Mouse (Mus musculus) small intestine, adult 10 weeks (tissue): ENCODE data around the gene Sbno1. TPM values are rescaled to one million over a fixed set of nuclear protein-coding genes. Genes with fewer than 3 reads are reported as not detected.

Experiments
- polyA plus RNA-seq: library from polyadenylated mRNA; stranded (reverse); fragments of 350-450 nt; fragmentation: Illumina TruSeq; extraction: RNeasy Lipid Tissue Mini Kit (QIAGEN cat#74804); gene quantifications from one replicate; pipeline ENCODE4 v1.2.3, GENCODE M21; 2014; ENCODE audit warnings: low replicate concordance

The Sbno1 gene
- 76.9 TPM for polyA plus RNA-seq

GRCm38 (mm10) chr5:124425412-124426259, at the start of gene Sbno1:
Sbno1 (minus strand) TSS chr5:124426001.

DNA sequence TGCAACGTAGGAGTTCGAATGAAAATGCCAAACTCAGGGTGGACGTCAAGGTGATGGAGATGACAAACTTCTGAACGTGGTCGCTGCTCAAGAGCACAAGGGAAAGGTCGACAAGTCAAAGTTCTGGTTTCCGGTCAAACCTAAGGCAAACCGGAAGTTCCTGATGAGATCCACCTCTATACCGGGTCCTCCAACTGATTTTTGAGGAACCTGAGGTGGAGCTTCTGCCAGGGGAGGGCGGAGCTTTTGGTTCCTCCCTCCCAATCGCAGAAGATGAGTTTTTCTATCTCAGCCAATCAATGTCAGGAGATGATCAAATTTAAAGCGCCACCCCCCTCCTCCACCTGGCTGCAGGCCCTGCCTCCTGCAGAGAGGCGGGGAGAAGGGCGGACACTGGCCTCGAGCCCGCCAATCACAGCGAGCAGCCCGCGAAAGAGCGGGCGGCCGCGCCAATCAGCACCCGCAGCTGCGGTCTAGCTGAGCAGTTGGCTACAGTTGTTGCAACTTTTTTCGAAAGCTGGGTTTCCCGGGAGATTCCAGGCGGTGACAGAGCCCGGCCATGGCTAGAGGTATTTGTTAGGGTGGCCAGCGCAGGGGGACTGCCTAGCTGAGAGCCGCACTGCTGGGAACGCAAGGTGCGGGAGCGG, 13.8 kb upstream of the Sbno1 start, which contains the start of gene Kmt5a:
Kmt5a (plus strand) TSS at position 484 of the 647 bp plus-strand sequence.

GRCm38 (mm10) chr5:124362982-124363381, 62.8 kb downstream of the Sbno1 start, which contains the start of gene Cdk2ap1:
Cdk2ap1 (minus strand) TSS chr5:124363082.

GRCm38 (mm10) chr5:124327510-124328364, 98.1 kb downstream of the Sbno1 start, which contains the start of the genes Mphosph9 and 2810006K23Rik:
Mphosph9 (minus strand) TSS chr5:124327972.
2810006K23Rik (plus strand) TSS chr5:124328089.

Other genes starting within 250 kb of the Sbno1 start
- 0.71 TPM for gene Pitpnm2, start 176.2 kb downstream of the Sbno1 start, polyA plus RNA-seq
- gene Mphosph9, start 98.0 kb downstream of the Sbno1 start, polyA plus RNA-seq = 5.5 TPM
- 8.9 TPM for gene 2810006K23Rik, start 97.9 kb downstream of the Sbno1 start, polyA plus RNA-seq
- 95.1 TPM for gene Cdk2ap1, start 62.9 kb downstream of the Sbno1 start, polyA plus RNA-seq
- 63.4 TPM for gene Kmt5a, start 13.9 kb upstream of the Sbno1 start, polyA plus RNA-seq
- gene Rilpl2, start 52.4 kb upstream of the Sbno1 start, polyA plus RNA-seq = 0.63 TPM
- 0.41 TPM for gene Snrnp35, start 57.1 kb upstream of the Sbno1 start, polyA plus RNA-seq
- 1.7 TPM for gene Rilpl1, start 105.4 kb upstream of the Sbno1 start, polyA plus RNA-seq
- gene Tmed2, start 114.7 kb upstream of the Sbno1 start, polyA plus RNA-seq = 1,195 TPM
- gene Ddx55, start 126.9 kb upstream of the Sbno1 start, polyA plus RNA-seq = 12.3 TPM
- 24.4 TPM for gene Eif2b1, start 153.1 kb upstream of the Sbno1 start, polyA plus RNA-seq
- 2.5 TPM for gene Gtf2h3, start 153.1 kb upstream of the Sbno1 start, polyA plus RNA-seq
- 83.5 TPM for gene Atp6v0a2, start 202.6 kb upstream of the Sbno1 start, polyA plus RNA-seq